Mouse (Mus musculus) C2C12 (cell line): ENCODE results near the gene Gapdh.

Experiments used
- CEBPB ChIP-seq: IDR thresholded peaks from one replicate; pipeline ENCODE4 v1.6.1; 2011; ENCODE audit warnings: low read depth, mild to moderate bottlenecking, control low read depth, moderate library complexity
- CTCF ChIP-seq: IDR thresholded peaks from one replicate; pipeline ENCODE4 v1.5.1; 2011; ENCODE audit not compliant: control insufficient read depth, insufficient read depth, insufficient read length
- FOSL1 ChIP-seq: IDR thresholded peaks from one replicate; pipeline ENCODE4 v1.8.0; 2011; ENCODE audit warnings: mild to moderate bottlenecking, low read length; ENCODE audit not compliant: poor library complexity, insufficient read depth, severe bottlenecking
- MAX ChIP-seq: IDR thresholded peaks from one replicate; pipeline ENCODE4 v1.6.1; 2011; ENCODE audit warnings: mild to moderate bottlenecking, control low read depth
- MYOD1 ChIP-seq: IDR thresholded peaks from one replicate; pipeline ENCODE4 v1.6.1; 2011; ENCODE audit warnings: low read depth; ENCODE audit not compliant: control insufficient read depth, insufficient read length
- MYOG ChIP-seq: IDR thresholded peaks from one replicate; pipeline ENCODE4 v1.6.1; 2011; ENCODE audit not compliant: control insufficient read depth, insufficient read length; ENCODE audit errors: extremely low read depth
- USF1 ChIP-seq: IDR thresholded peaks from one replicate; pipeline ENCODE4 v1.6.1; 2011; ENCODE audit warnings: low read depth, mild to moderate bottlenecking, control low read depth, moderate library complexity

DNA sequence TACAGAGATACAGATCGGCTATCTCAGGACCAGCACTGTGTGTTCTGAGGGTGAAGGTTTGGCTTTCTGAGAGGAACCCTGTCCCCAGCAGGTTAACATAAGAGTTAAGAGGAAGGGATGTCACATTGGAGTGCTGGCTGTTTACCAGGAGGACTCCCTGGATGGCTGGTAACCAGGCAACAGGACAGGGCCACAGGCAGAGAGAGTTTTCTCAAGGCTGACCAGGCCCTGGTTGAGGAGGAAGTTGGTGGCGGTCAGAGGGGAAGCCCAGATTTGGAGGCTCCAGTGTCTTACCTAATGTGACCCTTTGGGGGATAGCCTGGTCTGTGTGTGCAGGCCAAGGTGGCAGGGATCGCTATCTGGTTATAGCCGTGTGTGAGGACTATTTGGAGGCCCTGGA, 19.5 kb downstream of the Gapdh start:
- TF ChIP-seq CTCF: no peak
- no peak for TF ChIP-seq USF1
- no peak for TF ChIP-seq MYOG
- no peak for TF ChIP-seq MYOD1
- no peak for TF ChIP-seq CEBPB
- TF ChIP-seq FOSL1: no peak
- no peak for TF ChIP-seq MAX
